Mouse (Mus musculus): Measurements from ENCODE around the gene Tectb. TPM values are rescaled to one million over a fixed set of nuclear protein-coding genes. Genes with fewer than 3 reads are reported as not detected.

The Tectb gene
- polyA plus RNA-seq, 1 experiment: not detected

DNA sequence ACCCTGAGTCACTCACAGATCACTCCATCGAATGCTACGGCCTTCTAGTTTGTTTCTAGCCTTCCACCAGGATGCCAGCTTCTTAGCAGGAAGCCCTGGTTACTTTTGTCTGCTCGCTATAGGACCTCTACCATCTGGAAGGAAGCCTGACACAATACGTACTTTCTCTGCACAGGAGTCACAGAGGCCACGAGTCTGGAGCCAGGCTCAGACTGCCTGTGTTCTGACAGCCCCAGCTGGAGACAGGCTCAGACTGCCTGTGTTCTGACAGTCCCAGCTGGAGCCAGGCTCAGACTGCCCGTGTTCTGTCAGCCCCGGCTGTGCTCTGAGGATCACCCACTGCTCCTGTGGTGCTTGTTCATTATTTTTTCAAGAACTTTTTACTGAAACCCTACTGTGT lies 42.6 kb upstream of the Tectb start:
- H3K4me1 ChIP-seq (ENCODE audit: control insufficient read depth, insufficient read depth, low read length): no peaks in the 10 kb centered on the region
- H3K9me3 ChIP-seq (replicated peaks; ENCODE audit: control insufficient read depth, insufficient read depth, low read length, poor library complexity, severe bottlenecking): peaks cover 3% of the 10 kb centered on the region; the same call in 1 of the 2 replicates
- TF ChIP-seq EP300 (IDR thresholded peaks at IDR 0.05; ENCODE audit: insufficient read depth, low read depth, low read length) (no peak), CTCF (IDR thresholded peaks at IDR 0.05; ENCODE audit: low read depth, low read length) (no peak), POLR2A (IDR thresholded peaks at IDR 0.05; ENCODE audit: insufficient read depth, low read length) (no peak)
- H3K27me3 ChIP-seq (ENCODE audit: control insufficient read depth, insufficient read depth, low read length, poor library complexity, severe bottlenecking): no peaks in the 10 kb centered on the region
- no peaks in the 10 kb centered on the region for H3K36me3 ChIP-seq (ENCODE audit: control insufficient read depth, insufficient read depth, low read length, poor library complexity, severe bottlenecking)
- no peak overlapping the region for H3K9ac ChIP-seq (ENCODE audit: low read depth, poor library complexity, severe bottlenecking)
- no peak overlapping the region for H3K4me3 ChIP-seq (ENCODE audit: low read depth, low read length)
- H3K27ac ChIP-seq (ENCODE audit: insufficient read depth, low read length): no peak overlapping the region

DNA sequence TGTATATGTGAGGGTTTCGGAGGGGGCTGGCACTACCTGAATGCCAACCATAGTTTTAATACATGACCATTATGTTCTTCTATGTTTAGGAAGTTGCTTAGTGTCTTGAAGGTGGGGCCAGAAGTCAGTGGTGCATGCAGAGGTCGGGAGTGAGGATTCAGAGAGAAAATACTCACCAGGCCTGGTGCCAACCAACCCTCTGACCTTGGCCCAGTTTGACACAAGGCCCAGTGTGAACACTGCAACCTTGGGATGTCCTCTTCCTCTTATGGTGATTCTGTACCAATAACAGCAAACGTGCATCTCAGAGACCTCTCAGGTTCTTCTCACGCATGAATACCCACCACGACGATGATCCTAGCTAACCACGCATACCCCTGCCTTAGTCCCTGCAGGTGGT lies 42.0 kb upstream of the Tectb start:
- no peaks in the 10 kb centered on the region for H3K36me3 ChIP-seq (ENCODE audit: control insufficient read depth, insufficient read depth, low read length, poor library complexity, severe bottlenecking)
- TF ChIP-seq EP300 (IDR thresholded peaks at IDR 0.05; ENCODE audit: insufficient read depth, low read depth, low read length) (no peak), POLR2A (IDR thresholded peaks at IDR 0.05; ENCODE audit: insufficient read depth, low read length) (no peak), CTCF (IDR thresholded peaks at IDR 0.05; ENCODE audit: low read depth, low read length) (no peak)
- H3K27me3 ChIP-seq (ENCODE audit: control insufficient read depth, insufficient read depth, low read length, poor library complexity, severe bottlenecking): no peaks in the 10 kb centered on the region
- H3K4me3 ChIP-seq (ENCODE audit: low read depth, low read length): no peak overlapping the region
- peaks cover 3% of the 10 kb centered on the region; the same call in 1 of the 2 replicates for H3K9me3 ChIP-seq (replicated peaks; ENCODE audit: control insufficient read depth, insufficient read depth, low read length, poor library complexity, severe bottlenecking)
- H3K9ac ChIP-seq (ENCODE audit: low read depth, poor library complexity, severe bottlenecking): no peak overlapping the region
- no peaks in the 10 kb centered on the region for H3K4me1 ChIP-seq (ENCODE audit: control insufficient read depth, insufficient read depth, low read length)
- H3K27ac ChIP-seq (ENCODE audit: insufficient read depth, low read length): no peak overlapping the region

DNA sequence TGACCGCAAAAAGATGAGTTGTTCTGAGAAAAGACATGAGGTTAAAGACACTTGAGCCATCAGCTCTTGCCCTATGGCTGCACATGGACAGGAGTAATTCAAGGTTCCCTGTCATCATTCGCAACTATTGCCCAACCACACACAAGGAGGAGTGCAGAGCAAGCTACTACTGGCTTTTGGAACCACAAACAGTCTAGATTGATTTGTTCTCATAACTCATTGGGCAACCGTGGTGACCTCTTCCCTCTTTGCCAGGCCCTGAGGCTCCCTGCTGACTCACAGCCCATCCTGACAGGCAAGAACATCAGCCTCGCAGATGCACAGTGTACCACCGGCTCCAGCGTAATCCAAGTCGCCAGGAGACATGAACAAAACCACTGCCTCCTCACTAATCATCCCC lies 41.2 kb upstream of the Tectb start:
- H3K27ac ChIP-seq (ENCODE audit: insufficient read depth, low read length): no peak overlapping the region
- no peak overlapping the region for H3K4me3 ChIP-seq (ENCODE audit: low read depth, low read length)
- no peaks in the 10 kb centered on the region for H3K27me3 ChIP-seq (ENCODE audit: control insufficient read depth, insufficient read depth, low read length, poor library complexity, severe bottlenecking)
- no peaks in the 10 kb centered on the region for H3K36me3 ChIP-seq (ENCODE audit: control insufficient read depth, insufficient read depth, low read length, poor library complexity, severe bottlenecking)
- H3K9ac ChIP-seq (ENCODE audit: low read depth, poor library complexity, severe bottlenecking): no peak overlapping the region
- no peaks in the 10 kb centered on the region for H3K4me1 ChIP-seq (ENCODE audit: control insufficient read depth, insufficient read depth, low read length)
- H3K9me3 ChIP-seq (replicated peaks; ENCODE audit: control insufficient read depth, insufficient read depth, low read length, poor library complexity, severe bottlenecking): peaks cover 3% of the 10 kb centered on the region; the same call in 1 of the 2 replicates
- TF ChIP-seq CTCF (IDR thresholded peaks at IDR 0.05; ENCODE audit: low read depth, low read length) (no peak), POLR2A (IDR thresholded peaks at IDR 0.05; ENCODE audit: insufficient read depth, low read length) (no peak), EP300 (IDR thresholded peaks at IDR 0.05; ENCODE audit: insufficient read depth, low read depth, low read length) (no peak)

DNA sequence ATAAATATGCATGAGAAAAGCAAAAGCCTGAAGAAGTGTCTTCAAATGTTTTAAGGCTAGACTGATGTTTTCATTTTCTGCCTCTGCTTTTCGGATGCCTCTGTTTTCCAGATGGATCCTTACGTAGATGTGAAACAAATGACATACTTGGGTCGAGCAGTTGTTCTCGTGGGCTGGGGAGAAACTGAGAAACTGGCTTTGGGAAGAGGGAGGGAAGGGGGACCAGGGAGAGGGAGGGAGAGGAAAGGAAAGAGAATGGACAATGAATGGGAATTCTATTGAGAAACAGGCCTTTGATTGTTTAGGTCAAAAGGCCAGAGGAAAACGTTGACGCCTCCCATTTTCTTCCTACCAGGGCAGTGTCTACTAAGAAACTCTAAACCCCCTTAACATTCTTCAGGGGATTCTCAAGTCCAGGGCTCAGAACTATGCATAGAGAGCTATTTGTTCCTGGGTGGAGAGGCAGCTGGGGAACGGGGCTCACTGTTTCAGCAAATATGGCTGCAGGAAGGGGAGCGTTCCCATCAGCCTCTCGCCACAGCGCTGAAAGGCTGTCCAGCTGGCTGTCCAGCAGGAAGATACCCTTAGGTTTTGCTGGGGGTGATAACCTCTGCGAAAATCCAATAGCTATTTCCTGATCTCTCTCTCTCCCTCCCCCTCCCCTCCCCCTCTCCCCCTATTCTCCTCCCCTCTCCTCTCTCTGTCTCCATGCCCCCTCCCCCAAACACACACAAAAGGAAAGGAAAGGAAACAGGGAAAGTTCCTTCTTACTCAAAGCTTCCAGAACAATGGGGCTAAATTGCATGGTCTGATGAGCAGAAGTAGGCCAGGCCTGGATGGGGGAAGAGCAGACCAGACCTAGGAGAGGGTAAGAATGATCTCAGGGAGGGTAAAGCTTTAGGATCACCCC lies 36.9 kb upstream of the Tectb start:
- Histone ChIP-seq H3K4me3 (ENCODE audit: low read depth, low read length) (no peak overlapping the region), H3K27ac (ENCODE audit: insufficient read depth, low read length) (peak overlapping the region; percentile 22; the same call in 1 of the 2 replicates), H3K27me3 (ENCODE audit: control insufficient read depth, insufficient read depth, low read length, poor library complexity, severe bottlenecking) (no peaks in the 10 kb centered on the region), H3K4me1 (ENCODE audit: control insufficient read depth, insufficient read depth, low read length) (peaks cover 2% of the 10 kb centered on the region), H3K36me3 (ENCODE audit: control insufficient read depth, insufficient read depth, low read length, poor library complexity, severe bottlenecking) (no peaks in the 10 kb centered on the region), H3K9me3 (replicated peaks; ENCODE audit: control insufficient read depth, insufficient read depth, low read length, poor library complexity, severe bottlenecking) (no peaks in the 10 kb centered on the region), H3K9ac (ENCODE audit: low read depth, poor library complexity, severe bottlenecking) (no peak overlapping the region)
- no peak for TF ChIP-seq EP300 (IDR thresholded peaks at IDR 0.05; ENCODE audit: insufficient read depth, low read depth, low read length)

DNA sequence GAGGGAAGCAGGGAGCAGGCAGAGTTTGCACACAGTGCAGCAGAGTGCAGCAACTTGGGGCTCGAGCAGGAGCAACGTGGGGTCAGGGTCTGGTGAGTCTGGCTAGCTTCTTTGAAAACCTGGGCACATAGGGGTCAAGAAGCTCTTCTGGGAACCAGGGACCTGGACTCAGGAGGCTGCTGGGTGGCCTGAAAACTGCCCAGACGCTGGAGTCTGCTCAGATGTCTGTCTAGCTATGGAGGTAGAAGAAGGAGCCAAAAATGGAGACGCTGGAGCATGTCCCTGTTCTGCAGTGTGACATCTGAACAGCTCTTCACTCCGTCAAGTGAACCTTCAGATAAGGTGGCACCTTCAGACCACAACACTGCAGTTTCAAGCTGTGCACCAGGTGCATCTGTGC lies 35.8 kb upstream of the Tectb start:
- Histone ChIP-seq H3K4me3 (ENCODE audit: low read depth, low read length) (no peak overlapping the region), H3K9me3 (replicated peaks; ENCODE audit: control insufficient read depth, insufficient read depth, low read length, poor library complexity, severe bottlenecking) (no peaks in the 10 kb centered on the region), H3K36me3 (ENCODE audit: control insufficient read depth, insufficient read depth, low read length, poor library complexity, severe bottlenecking) (no peaks in the 10 kb centered on the region), H3K27me3 (ENCODE audit: control insufficient read depth, insufficient read depth, low read length, poor library complexity, severe bottlenecking) (no peaks in the 10 kb centered on the region), H3K27ac (ENCODE audit: insufficient read depth, low read length) (no peak overlapping the region), H3K4me1 (ENCODE audit: control insufficient read depth, insufficient read depth, low read length) (peaks cover 2% of the 10 kb centered on the region), H3K9ac (ENCODE audit: low read depth, poor library complexity, severe bottlenecking) (no peak overlapping the region)
- no peak for TF ChIP-seq CTCF (IDR thresholded peaks at IDR 0.05; ENCODE audit: low read depth, low read length)
- TF ChIP-seq POLR2A (IDR thresholded peaks at IDR 0.05; ENCODE audit: insufficient read depth, low read length): no peak
- TF ChIP-seq EP300 (IDR thresholded peaks at IDR 0.05; ENCODE audit: insufficient read depth, low read depth, low read length): no peak

DNA sequence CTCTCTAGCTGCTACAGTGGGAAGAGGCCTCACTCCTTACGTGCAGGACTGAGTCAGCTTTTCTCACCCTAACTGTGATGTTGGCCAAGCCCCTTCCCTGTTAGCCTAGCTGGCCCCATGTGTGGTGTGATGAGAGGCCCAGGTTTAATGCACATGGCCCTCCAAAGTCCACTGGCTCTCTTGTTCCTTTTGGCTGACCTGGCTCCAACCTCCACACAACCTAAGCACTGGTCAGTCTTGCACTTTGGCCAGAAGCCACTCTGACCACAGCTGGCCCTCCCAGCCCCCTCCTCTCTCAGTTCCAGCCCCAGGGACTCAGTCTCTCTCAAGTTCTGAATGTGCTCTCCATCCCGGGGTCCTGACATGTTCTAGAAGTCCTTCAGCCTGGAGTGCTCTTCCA lies 35.4 kb upstream of the Tectb start:
- Histone ChIP-seq H3K36me3 (ENCODE audit: control insufficient read depth, insufficient read depth, low read length, poor library complexity, severe bottlenecking) (no peaks in the 10 kb centered on the region), H3K4me1 (ENCODE audit: control insufficient read depth, insufficient read depth, low read length) (peaks cover 2% of the 10 kb centered on the region), H3K27ac (ENCODE audit: insufficient read depth, low read length) (no peak overlapping the region), H3K27me3 (ENCODE audit: control insufficient read depth, insufficient read depth, low read length, poor library complexity, severe bottlenecking) (no peaks in the 10 kb centered on the region), H3K4me3 (ENCODE audit: low read depth, low read length) (no peak overlapping the region), H3K9me3 (replicated peaks; ENCODE audit: control insufficient read depth, insufficient read depth, low read length, poor library complexity, severe bottlenecking) (no peaks in the 10 kb centered on the region), H3K9ac (ENCODE audit: low read depth, poor library complexity, severe bottlenecking) (no peak overlapping the region)
- TF ChIP-seq CTCF (IDR thresholded peaks at IDR 0.05; ENCODE audit: low read depth, low read length): no peak
- no peak for TF ChIP-seq POLR2A (IDR thresholded peaks at IDR 0.05; ENCODE audit: insufficient read depth, low read length)
- no peak for TF ChIP-seq EP300 (IDR thresholded peaks at IDR 0.05; ENCODE audit: insufficient read depth, low read depth, low read length)

Data from ES-Bruce4 (cell line).